Mouse (Mus musculus): Measurements from ENCODE around the gene Ehd4. TPM values are rescaled to one million over a fixed set of nuclear protein-coding genes. Genes with fewer than 3 reads are reported as not detected.

The Ehd4 gene
- polyA plus RNA-seq, 1 experiment = 101 TPM

DNA sequence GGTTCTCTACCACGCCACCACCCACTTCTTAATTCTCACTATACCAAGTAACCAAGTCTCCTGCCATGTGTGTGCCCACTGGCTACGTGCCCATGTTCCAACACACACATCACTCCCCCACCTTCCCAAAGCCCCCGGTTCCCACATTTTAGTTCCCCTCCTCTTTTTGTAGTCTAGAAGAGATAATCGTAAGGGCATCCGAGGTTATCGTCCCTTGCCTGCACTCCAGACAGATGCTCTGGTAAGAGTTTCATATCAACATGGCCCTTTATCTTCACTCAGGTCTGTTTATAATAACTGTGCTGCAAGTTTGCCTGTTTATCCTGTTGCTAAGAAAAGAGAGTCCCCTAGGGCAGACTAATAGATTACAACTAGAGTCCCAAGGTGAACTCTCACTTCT is 37.1 kb downstream of the Ehd4 start:
- no peaks in the 10 kb centered on the region for H3K36me3 ChIP-seq (ENCODE audit: control insufficient read depth, insufficient read depth)
- no peak overlapping the region for H3K4me2 ChIP-seq (ENCODE audit: low read depth)
- TF ChIP-seq USF1 (IDR thresholded peaks at IDR 0.05; ENCODE audit: low read depth) = no peak
- no peak for TF ChIP-seq POLR2A (IDR thresholded peaks at IDR 0.05; ENCODE audit: insufficient read length, low read depth)
- no peak for TF ChIP-seq CEBPB (IDR thresholded peaks at IDR 0.05; ENCODE audit: insufficient read depth, poor library complexity, severe bottlenecking)
- no peak for TF ChIP-seq MYOG (IDR thresholded peaks at IDR 0.05; ENCODE audit: control insufficient read depth in 1 of 3, insufficient read depth in 1 of 3, insufficient read length in 2 of 3, low read depth in 2 of 3)
- TF ChIP-seq TCF3 (IDR thresholded peaks at IDR 0.05; ENCODE audit: insufficient read length, low read depth) = no peak
- no peak for TF ChIP-seq REST (IDR thresholded peaks at IDR 0.05; ENCODE audit: insufficient read depth, insufficient read length)
- no peak for TF ChIP-seq SRF (IDR thresholded peaks at IDR 0.05; ENCODE audit: control insufficient read depth, insufficient read length, low read depth)
- TF ChIP-seq E2F4 (IDR thresholded peaks at IDR 0.05; ENCODE audit: insufficient read depth) = no peak
- TF ChIP-seq POLR2AphosphoS2 (IDR thresholded peaks at IDR 0.05; ENCODE audit: insufficient read length, low read depth) = no peak
- TF ChIP-seq MYOD1 (IDR thresholded peaks at IDR 0.05; ENCODE audit: control insufficient read depth in 1 of 3, insufficient read length in 2 of 3, low read depth in 2 of 3) = no peak
- no peak for TF ChIP-seq MAX (IDR thresholded peaks at IDR 0.05; ENCODE audit: low read depth)
- no peak for TF ChIP-seq TCF12 (IDR thresholded peaks at IDR 0.05; ENCODE audit: insufficient read depth, poor library complexity, severe bottlenecking)
- no peaks in the 10 kb centered on the region for H3K27me3 ChIP-seq (ENCODE audit: control insufficient read depth, insufficient read depth, insufficient read length)
- no peak overlapping the region for H3K4me3 ChIP-seq
- H3K79me2 ChIP-seq (ENCODE audit: control insufficient read depth, insufficient read depth) = peaks cover 38% of the 10 kb centered on the region
- no peak overlapping the region for H3ac ChIP-seq (ENCODE audit: control insufficient read depth, insufficient read length)

DNA sequence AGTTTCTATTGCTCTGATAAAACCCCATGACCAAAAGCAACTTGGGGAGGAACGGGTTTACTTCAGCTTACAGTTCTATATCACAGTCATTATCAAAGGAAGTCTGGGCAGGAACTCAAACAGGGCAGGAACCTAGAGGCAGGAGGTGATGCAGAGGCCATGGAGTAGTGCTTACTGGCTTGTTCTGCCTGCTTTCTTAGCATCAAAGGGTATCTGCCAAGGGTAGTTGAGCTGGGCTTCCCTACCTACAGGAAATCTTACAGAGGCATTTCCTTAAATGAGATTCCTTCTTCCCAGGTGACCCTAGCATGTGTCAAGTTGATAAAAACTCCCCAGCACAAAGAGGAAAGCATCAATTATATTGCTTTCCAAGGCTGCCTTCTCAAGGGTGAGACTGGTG is 38.0 kb downstream of the Ehd4 start:
- TF ChIP-seq POLR2AphosphoS2 (IDR thresholded peaks at IDR 0.05; ENCODE audit: insufficient read length, low read depth) = no peak
- TF ChIP-seq CEBPB (IDR thresholded peaks at IDR 0.05; ENCODE audit: insufficient read depth, poor library complexity, severe bottlenecking) = no peak
- no peak for TF ChIP-seq MYOG (IDR thresholded peaks at IDR 0.05; ENCODE audit: control insufficient read depth in 1 of 3, insufficient read depth in 1 of 3, insufficient read length in 2 of 3, low read depth in 2 of 3)
- no peak for TF ChIP-seq USF1 (IDR thresholded peaks at IDR 0.05; ENCODE audit: low read depth)
- no peak overlapping the region for H3ac ChIP-seq (ENCODE audit: control insufficient read depth, insufficient read length)
- no peak overlapping the region for H3K4me3 ChIP-seq
- no peaks in the 10 kb centered on the region for H3K36me3 ChIP-seq (ENCODE audit: control insufficient read depth, insufficient read depth)
- no peaks in the 10 kb centered on the region for H3K27me3 ChIP-seq (ENCODE audit: control insufficient read depth, insufficient read depth, insufficient read length)
- peaks cover 40% of the 10 kb centered on the region for H3K79me2 ChIP-seq (ENCODE audit: control insufficient read depth, insufficient read depth)
- no peak overlapping the region for H3K4me2 ChIP-seq (ENCODE audit: low read depth)

DNA sequence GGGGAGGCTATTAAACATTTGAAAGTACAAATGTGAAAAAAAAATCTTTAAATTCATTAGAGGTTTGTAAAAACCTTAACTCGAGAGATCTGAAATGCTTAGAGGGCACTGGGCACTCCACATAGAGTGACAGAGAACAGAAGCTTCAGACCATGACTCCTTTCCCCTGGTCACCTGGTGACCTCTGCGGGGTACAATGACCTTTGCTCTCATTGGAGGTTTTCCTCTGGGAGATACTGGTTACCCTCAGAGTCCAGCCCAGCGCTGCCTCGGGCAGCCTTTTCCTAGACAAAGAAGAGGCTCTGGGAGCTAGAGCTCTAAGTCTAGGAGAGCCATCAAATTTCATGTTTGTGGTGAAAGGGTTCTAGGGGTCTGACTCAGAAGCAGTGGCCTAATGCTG is 39.4 kb downstream of the Ehd4 start:
- no peak overlapping the region for H3K4me2 ChIP-seq (ENCODE audit: low read depth)
- no peak overlapping the region for H3K4me3 ChIP-seq
- no peak overlapping the region for H3ac ChIP-seq (ENCODE audit: control insufficient read depth, insufficient read length)
- TF ChIP-seq POLR2AphosphoS2 (IDR thresholded peaks at IDR 0.05; ENCODE audit: insufficient read length, low read depth) = no peak
- TF ChIP-seq SRF (IDR thresholded peaks at IDR 0.05; ENCODE audit: control insufficient read depth, insufficient read length, low read depth) = no peak
- TF ChIP-seq MYOD1 (IDR thresholded peaks at IDR 0.05; ENCODE audit: control insufficient read depth in 1 of 3, insufficient read length in 2 of 3, low read depth in 2 of 3) = no peak
- no peak for TF ChIP-seq REST (IDR thresholded peaks at IDR 0.05; ENCODE audit: insufficient read depth, insufficient read length)
- no peak for TF ChIP-seq MYOG (IDR thresholded peaks at IDR 0.05; ENCODE audit: control insufficient read depth in 1 of 3, insufficient read depth in 1 of 3, insufficient read length in 2 of 3, low read depth in 2 of 3)
- TF ChIP-seq TCF3 (IDR thresholded peaks at IDR 0.05; ENCODE audit: insufficient read length, low read depth) = no peak
- TF ChIP-seq TCF12 (IDR thresholded peaks at IDR 0.05; ENCODE audit: insufficient read depth, poor library complexity, severe bottlenecking) = no peak
- TF ChIP-seq CEBPB (IDR thresholded peaks at IDR 0.05; ENCODE audit: insufficient read depth, poor library complexity, severe bottlenecking) = no peak
- TF ChIP-seq MAX (IDR thresholded peaks at IDR 0.05; ENCODE audit: low read depth) = no peak
- TF ChIP-seq E2F4 (IDR thresholded peaks at IDR 0.05; ENCODE audit: insufficient read depth) = no peak
- no peak for TF ChIP-seq USF1 (IDR thresholded peaks at IDR 0.05; ENCODE audit: low read depth)
- TF ChIP-seq POLR2A (IDR thresholded peaks at IDR 0.05; ENCODE audit: insufficient read length, low read depth) = no peak
- H3K36me3 ChIP-seq (ENCODE audit: control insufficient read depth, insufficient read depth) = no peaks in the 10 kb centered on the region
- H3K27me3 ChIP-seq (ENCODE audit: control insufficient read depth, insufficient read depth, insufficient read length) = no peaks in the 10 kb centered on the region
- H3K79me2 ChIP-seq (ENCODE audit: control insufficient read depth, insufficient read depth) = peaks cover 30% of the 10 kb centered on the region

DNA sequence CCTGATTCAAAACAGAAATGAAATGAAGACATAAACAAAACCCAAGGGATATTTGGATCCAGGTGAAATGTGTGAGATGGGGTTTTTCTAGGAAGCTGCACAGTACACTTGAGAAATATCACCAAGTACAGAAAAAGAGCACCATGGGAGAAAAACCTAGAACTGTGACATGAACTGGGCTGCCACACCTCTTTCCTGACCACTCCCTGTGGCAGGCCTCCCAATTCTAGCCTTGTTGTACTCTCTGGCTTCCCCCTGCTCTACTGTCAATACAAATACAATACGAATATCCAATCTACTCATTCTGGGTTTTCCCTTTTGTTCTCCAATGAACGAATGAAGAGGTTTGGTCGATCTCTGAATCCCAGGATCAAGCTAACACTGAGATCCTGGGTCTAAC is 40.4 kb downstream of the Ehd4 start:
- peaks cover 27% of the 10 kb centered on the region for H3K79me2 ChIP-seq (ENCODE audit: control insufficient read depth, insufficient read depth)
- no peak overlapping the region for H3ac ChIP-seq (ENCODE audit: control insufficient read depth, insufficient read length)
- H3K4me3 ChIP-seq = no peak overlapping the region
- H3K27me3 ChIP-seq (ENCODE audit: control insufficient read depth, insufficient read depth, insufficient read length) = no peaks in the 10 kb centered on the region
- H3K36me3 ChIP-seq (ENCODE audit: control insufficient read depth, insufficient read depth) = no peaks in the 10 kb centered on the region
- peak overlapping the region; percentile 2 for H3K4me2 ChIP-seq (ENCODE audit: low read depth)
- TF ChIP-seq TCF3 (IDR thresholded peaks at IDR 0.05; ENCODE audit: insufficient read length, low read depth) (no peak), MYOG (IDR thresholded peaks at IDR 0.05; ENCODE audit: control insufficient read depth in 1 of 3, insufficient read depth in 1 of 3, insufficient read length in 2 of 3, low read depth in 2 of 3) (no peak), MAX (IDR thresholded peaks at IDR 0.05; ENCODE audit: low read depth) (no peak), REST (IDR thresholded peaks at IDR 0.05; ENCODE audit: insufficient read depth, insufficient read length) (no peak)

DNA sequence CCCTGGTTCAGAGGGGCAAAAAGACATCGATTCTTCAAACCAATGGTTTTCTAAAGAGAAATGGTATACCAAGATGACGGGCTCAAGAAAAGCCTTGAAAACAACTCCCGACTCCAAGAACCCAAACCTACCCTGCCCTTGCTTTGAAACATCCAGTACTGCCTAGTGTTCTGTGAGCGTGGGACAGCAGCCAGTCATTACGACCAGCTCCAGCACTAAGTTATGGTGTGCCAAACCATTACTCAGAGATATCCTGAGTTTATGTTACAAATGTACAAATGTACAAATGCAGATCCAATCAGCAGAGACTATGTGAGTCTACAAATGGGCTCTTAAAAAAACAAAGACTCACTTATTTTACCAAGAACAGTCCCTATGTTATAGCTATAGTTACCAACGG is 40.9 kb downstream of the Ehd4 start:
- Histone ChIP-seq H3K4me2 (ENCODE audit: low read depth) (peak overlapping the region; percentile 2), H3K36me3 (ENCODE audit: control insufficient read depth, insufficient read depth) (no peaks in the 10 kb centered on the region), H3K79me2 (ENCODE audit: control insufficient read depth, insufficient read depth) (peaks cover 27% of the 10 kb centered on the region), H3K27me3 (ENCODE audit: control insufficient read depth, insufficient read depth, insufficient read length) (no peaks in the 10 kb centered on the region), H3ac (ENCODE audit: control insufficient read depth, insufficient read length) (no peak overlapping the region), H3K4me3 (no peak overlapping the region)
- no peak for TF ChIP-seq E2F4 (IDR thresholded peaks at IDR 0.05; ENCODE audit: insufficient read depth)
- no peak for TF ChIP-seq USF1 (IDR thresholded peaks at IDR 0.05; ENCODE audit: low read depth)
- no peak for TF ChIP-seq MYOD1 (IDR thresholded peaks at IDR 0.05; ENCODE audit: control insufficient read depth in 1 of 3, insufficient read length in 2 of 3, low read depth in 2 of 3)
- no peak for TF ChIP-seq POLR2AphosphoS2 (IDR thresholded peaks at IDR 0.05; ENCODE audit: insufficient read length, low read depth)
- no peak for TF ChIP-seq TCF3 (IDR thresholded peaks at IDR 0.05; ENCODE audit: insufficient read length, low read depth)
- TF ChIP-seq SRF (IDR thresholded peaks at IDR 0.05; ENCODE audit: control insufficient read depth, insufficient read length, low read depth) = no peak
- TF ChIP-seq MAX (IDR thresholded peaks at IDR 0.05; ENCODE audit: low read depth) = no peak
- TF ChIP-seq CEBPB (IDR thresholded peaks at IDR 0.05; ENCODE audit: insufficient read depth, poor library complexity, severe bottlenecking) = no peak
- no peak for TF ChIP-seq REST (IDR thresholded peaks at IDR 0.05; ENCODE audit: insufficient read depth, insufficient read length)

Measured in myocyte (in vitro differentiated cells).